Mouse (Mus musculus): Measurements from ENCODE around the gene Armc10.
A peak's percentile ranks its signal among the peaks of the same experiment; 100 is the strongest.
"Not testable (repeated sequence)": the region's sequence is repeated elsewhere in the genome, so short reads cannot be mapped to it uniquely, and the experiment has no call there.

The Armc10 gene

GRCm38 (mm10) chr5:21645439-21646132 lies at the start of gene Armc10, which contains the start of gene Fbxl13:
Gene Armc10 (plus strand): TSS chr5:21645813.
Gene Fbxl13 (minus strand): TSS chr5:21645634.
- DNase-seq: peak; percentile 85

GRCm38 (mm10) chr5:21599536-21599935 lies 46.1 kb upstream of the Armc10 start:
- not testable (repeated sequence) for DNase-seq

GRCm38 (mm10) chr5:21599961-21600360 lies 45.7 kb upstream of the Armc10 start:
- DNase-seq: no peak

- DNase-seq: no peak
Observed at GRCm38 (mm10) chr5:21605936-21606335, 39.7 kb upstream of the Armc10 start.

GRCm38 (mm10) chr5:21608311-21609304 lies 37.0 kb upstream of the Armc10 start:
- DNase-seq: peak; percentile 40

GRCm38 (mm10) chr5:21610996-21611395 lies 34.6 kb upstream of the Armc10 start:
- no peak for DNase-seq

GRCm38 (mm10) chr5:21614299-21614698 lies 31.3 kb upstream of the Armc10 start:
- DNase-seq: not testable (repeated sequence)

- no peak for DNase-seq
Observed at GRCm38 (mm10) chr5:21616450-21617009, 29.1 kb upstream of the Armc10 start.

GRCm38 (mm10) chr5:21625916-21626315 lies 19.7 kb upstream of the Armc10 start:
- no peak for DNase-seq

- peak; percentile 70 for DNase-seq
Observed at GRCm38 (mm10) chr5:21640961-21641360, 4.7 kb upstream of the Armc10 start.

GRCm38 (mm10) chr5:21643606-21644005 lies 2.0 kb upstream of the Armc10 start:
- no peak for DNase-seq

GRCm38 (mm10) chr5:21644891-21645438 lies 648 bp upstream of the Armc10 start:
- DNase-seq: no peak

- no peak for DNase-seq
Observed at GRCm38 (mm10) chr5:21646133-21646491, 499 bp downstream of the Armc10 start.

- no peak for DNase-seq
Observed at GRCm38 (mm10) chr5:21650736-21651135, 5.1 kb downstream of the Armc10 start.

GRCm38 (mm10) chr5:21651885-21652612 lies 6.4 kb downstream of the Armc10 start:
- DNase-seq: no peak

GRCm38 (mm10) chr5:21656912-21657311 lies 11.3 kb downstream of the Armc10 start:
- DNase-seq: no peak

GRCm38 (mm10) chr5:21658038-21658437 lies 12.4 kb downstream of the Armc10 start:
- DNase-seq: no peak

GRCm38 (mm10) chr5:21658623-21659395 lies 13.2 kb downstream of the Armc10 start:
- DNase-seq: peak; percentile 76

GRCm38 (mm10) chr5:21660850-21661249 lies 15.2 kb downstream of the Armc10 start:
- DNase-seq: no peak

GRCm38 (mm10) chr5:21663081-21663480 lies 17.5 kb downstream of the Armc10 start:
- no peak for DNase-seq

All from right cerebral cortex, postnatal 25 days (tissue).